Mouse (Mus musculus) spleen, postnatal 36 days (tissue): ENCODE data around the gene Olfr722.
"Not testable (repeated sequence)": the region's sequence is repeated elsewhere in the genome, so short reads cannot be mapped to it uniquely, and the experiment has no call there.

Experiments
- DNase-seq, 2 experiments: peaks; one replicate each; pipeline ENCODE4 v3.0.0; 2022; ENCODE audit warnings: low spot score in 2 of 2, mixed read lengths in 1 of 2

Olfr722 gene

DNA sequence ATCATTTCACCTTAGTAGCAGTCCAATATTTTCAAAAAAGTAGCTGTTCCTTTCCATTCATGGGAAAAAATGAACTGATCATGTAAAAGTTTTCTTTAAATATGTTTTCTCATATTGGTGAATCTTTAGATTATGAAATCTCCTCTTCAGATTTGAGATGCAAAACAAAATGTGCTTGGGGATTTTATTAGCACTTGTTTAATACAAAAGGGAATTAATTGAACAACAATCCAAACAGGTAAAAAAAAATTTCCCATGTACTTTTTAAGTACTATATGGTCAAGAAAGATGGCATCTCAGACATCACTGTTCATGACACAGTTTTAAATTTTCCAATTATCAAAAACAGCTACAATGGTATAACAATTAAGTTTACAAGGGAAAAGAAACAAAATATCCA is at the start of gene Olfr722:
Gene Olfr722, minus strand, starts transcription at position 101 of the 400 bp plus-strand sequence.
- DNase-seq = no peak

GRCm38 (mm10) chr14:49931687-49932086 is 29.9 kb upstream of the Olfr722 start, which contains the start of gene Olfr723:
TSS of gene Olfr723 (minus strand) at chr14:49931787.
- DNase-seq = not testable (repeated sequence)

GRCm38 (mm10) chr14:49860387-49860786 is 41.4 kb downstream of the Olfr722 start:
- no peak for DNase-seq
